Mouse (Mus musculus): ENCODE results near the gene Gm28539. TPM values are rescaled to one million over a fixed set of nuclear protein-coding genes. Genes with fewer than 3 reads are reported as not detected.

Gene Gm28539
- polyA plus RNA-seq, 1 experiment from 2014 or later = not detected

- WGBS = 94% methylated on average over 5 of the region's 5 CpGs
- Histone ChIP-seq H3K4me3 (ENCODE audit: low read depth, low read length) (no peak overlapping the region), H3K27me3 (replicated peaks; ENCODE audit: control insufficient read depth, insufficient read depth, low read length) (no peaks in the 10 kb centered on the region), H3K9me3 (ENCODE audit: control insufficient read depth, low read length) (no peaks in the 10 kb centered on the region), H3K27ac (ENCODE audit: low read depth) (no peak overlapping the region), H3K9ac (ENCODE audit: low read length) (no peak overlapping the region), H3K4me1 (replicated peaks; ENCODE audit: control insufficient read depth, insufficient read depth, low read length) (peaks cover 11% of the 10 kb centered on the region), H3K4me2 (ENCODE audit: low read length) (no peak overlapping the region), H3K36me3 (ENCODE audit: control insufficient read depth, insufficient read depth, low read length) (peaks cover 47% of the 10 kb centered on the region)
- no peak for DNase-seq (ENCODE audit: low spot score)
- ATAC-seq (replicated peaks; ENCODE audit: low FRiP score, low TSS enrichment, low read depth) = no peak
These were observed 27.4 kb upstream of the Gm28539 start for GRCm38 (mm10) chr16:18809001-18809400.

DNA sequence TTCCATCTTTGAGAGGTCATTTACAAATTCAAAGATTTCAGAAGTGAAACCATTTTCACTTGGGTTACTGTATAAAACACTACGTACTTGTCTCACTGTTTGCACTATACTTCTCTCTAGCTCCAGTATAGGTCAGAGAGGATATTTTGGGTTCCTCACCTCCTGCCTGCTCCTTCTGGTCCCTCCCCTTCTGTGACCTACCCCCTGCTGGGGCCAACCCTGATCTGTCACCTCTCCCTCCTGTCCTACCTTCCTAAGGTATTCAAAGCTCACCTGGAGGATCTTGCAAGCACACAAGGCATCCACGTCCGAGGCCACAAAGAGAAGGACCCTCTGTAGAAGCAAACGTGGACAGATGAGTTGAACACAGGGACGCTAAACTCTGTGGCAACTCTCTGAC is 25.4 kb upstream of the Gm28539 start:
- Histone ChIP-seq H3K4me1 (replicated peaks; ENCODE audit: control insufficient read depth, insufficient read depth, low read length) (peaks cover 11% of the 10 kb centered on the region), H3K9me3 (ENCODE audit: control insufficient read depth, low read length) (no peaks in the 10 kb centered on the region), H3K4me3 (ENCODE audit: low read depth, low read length) (peak overlapping the region; percentile 78), H3K36me3 (ENCODE audit: control insufficient read depth, insufficient read depth, low read length) (peaks cover 50% of the 10 kb centered on the region), H3K9ac (ENCODE audit: low read length) (peak overlapping the region; percentile 85), H3K4me2 (ENCODE audit: low read length) (peak overlapping the region; percentile 80), H3K27ac (ENCODE audit: low read depth) (peak overlapping the region; percentile 25; the same call in 1 of the 2 replicates), H3K27me3 (replicated peaks; ENCODE audit: control insufficient read depth, insufficient read depth, low read length) (no peaks in the 10 kb centered on the region)
- ATAC-seq (replicated peaks; ENCODE audit: low FRiP score, low TSS enrichment, low read depth) (peak; percentile 17), DNase-seq (ENCODE audit: low spot score) (peak; percentile 55)
- WGBS = 4% methylated on average over 5 of the region's 5 CpGs

DNA sequence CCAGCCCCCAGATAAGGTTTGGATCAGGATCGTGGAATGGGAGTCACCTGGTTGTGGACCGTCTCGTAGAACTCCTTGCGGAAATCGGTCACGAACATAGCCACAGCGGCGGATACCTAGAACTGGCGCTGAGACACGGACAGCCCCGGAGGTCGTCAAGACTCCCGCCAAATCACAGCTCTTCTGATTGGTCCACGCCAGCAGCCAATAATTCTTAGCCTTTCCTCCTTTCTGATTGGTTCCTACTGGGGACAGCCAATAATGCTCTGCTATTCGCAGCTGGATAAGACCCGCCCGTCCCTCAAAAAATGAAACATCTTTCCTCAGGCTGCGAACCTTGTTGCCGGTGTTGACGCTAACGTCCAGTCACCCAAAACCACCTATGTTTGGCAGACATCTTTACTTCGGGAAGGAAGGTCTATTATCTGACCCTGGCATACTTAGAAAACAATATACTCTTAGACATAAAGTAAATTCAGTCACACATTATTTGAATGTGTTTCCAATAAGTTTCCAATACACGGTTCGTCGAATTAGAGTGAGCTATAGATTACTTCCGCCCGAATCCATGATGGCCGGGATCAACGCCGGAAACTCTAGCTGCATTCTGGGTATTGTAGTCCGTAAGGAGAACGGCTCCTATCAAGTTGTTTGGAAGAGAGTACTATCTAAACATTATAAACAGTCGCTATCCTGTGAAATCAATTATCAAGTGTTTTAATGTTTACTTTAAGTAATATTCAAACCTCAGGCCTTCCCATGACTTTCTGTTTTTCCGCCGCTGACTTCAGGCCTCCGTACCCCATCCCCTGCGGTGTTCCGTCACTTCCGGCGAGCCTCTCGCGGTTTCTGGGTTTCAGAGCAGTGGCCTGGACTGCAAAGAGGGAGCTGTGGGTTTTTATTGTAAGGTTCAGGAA is 24.7 kb upstream of the Gm28539 start, which contains the start of the genes Ufd1 and Cdc45:
Ufd1 (plus strand) TSS at position 312 of the 917 bp plus-strand sequence.
Cdc45 (minus strand) TSS at position 520 of the 917 bp plus-strand sequence.
- H3K36me3 ChIP-seq (ENCODE audit: control insufficient read depth, insufficient read depth, low read length) = peaks cover 50% of the 10 kb centered on the region

GRCm38 (mm10) chr16:18812385-18812910 is 23.9 kb upstream of the Gm28539 start:
- H3K36me3 ChIP-seq (ENCODE audit: control insufficient read depth, insufficient read depth, low read length) = peaks cover 50% of the 10 kb centered on the region
- no peaks in the 10 kb centered on the region for H3K27me3 ChIP-seq (replicated peaks; ENCODE audit: control insufficient read depth, insufficient read depth, low read length)
- ATAC-seq (replicated peaks; ENCODE audit: low FRiP score, low TSS enrichment, low read depth) = peak; percentile 46; the same call in 1 of the 2 replicates
- peak; percentile 92 for DNase-seq (ENCODE audit: low spot score)
- H3K4me3 ChIP-seq (ENCODE audit: low read depth, low read length) = peak overlapping the region; percentile 78
- H3K9ac ChIP-seq (ENCODE audit: low read length) = peak overlapping the region; percentile 85
- WGBS = 1% methylated on average over 31 of the region's 31 CpGs
- H3K27ac ChIP-seq (ENCODE audit: low read depth) = peak overlapping the region; percentile 66; the same call in 1 of the 2 replicates
- peaks cover 11% of the 10 kb centered on the region for H3K4me1 ChIP-seq (replicated peaks; ENCODE audit: control insufficient read depth, insufficient read depth, low read length)
- H3K4me2 ChIP-seq (ENCODE audit: low read length) = peak overlapping the region; percentile 60
- H3K9me3 ChIP-seq (ENCODE audit: control insufficient read depth, low read length) = no peaks in the 10 kb centered on the region

More for the DNA sequence above, 24.7 kb upstream of the Gm28539 start, which contains the start of the genes Ufd1 and Cdc45:
- Histone ChIP-seq H3K4me1 (replicated peaks; ENCODE audit: control insufficient read depth, insufficient read depth, low read length) (peaks cover 11% of the 10 kb centered on the region), H3K9ac (ENCODE audit: low read length) (peak within 1 kb of the TSS; percentile 85), H3K4me2 (ENCODE audit: low read length) (peak within 1 kb of the TSS; percentile 80), H3K27me3 (replicated peaks; ENCODE audit: control insufficient read depth, insufficient read depth, low read length) (no peaks in the 10 kb centered on the region), H3K4me3 (ENCODE audit: low read depth, low read length) (peak within 1 kb of the TSS; percentile 78), H3K27ac (ENCODE audit: low read depth) (peak within 1 kb of the TSS; percentile 66; the same call in 1 of the 2 replicates), H3K9me3 (ENCODE audit: control insufficient read depth, low read length) (no peaks in the 10 kb centered on the region)
- WGBS = under 1% methylated on average over 42 of the region's 42 CpGs
- DNase-seq (ENCODE audit: low spot score) (peak; percentile 88), ATAC-seq (replicated peaks; ENCODE audit: low FRiP score, low TSS enrichment, low read depth) (peak; percentile 96)

- Histone ChIP-seq H3K9me3 (ENCODE audit: control insufficient read depth, low read length) (no peaks in the 10 kb centered on the region), H3K27me3 (replicated peaks; ENCODE audit: control insufficient read depth, insufficient read depth, low read length) (no peaks in the 10 kb centered on the region), H3K27ac (ENCODE audit: low read depth) (no peak overlapping the region), H3K4me1 (replicated peaks; ENCODE audit: control insufficient read depth, insufficient read depth, low read length) (no peaks in the 10 kb centered on the region), H3K36me3 (ENCODE audit: control insufficient read depth, insufficient read depth, low read length) (peaks cover 98% of the 10 kb centered on the region), H3K4me3 (ENCODE audit: low read depth, low read length) (no peak overlapping the region), H3K4me2 (ENCODE audit: low read length) (no peak overlapping the region), H3K9ac (ENCODE audit: low read length) (no peak overlapping the region)
- WGBS = 100% methylated on average over 1 of the region's 1 CpGs
- no peak for ATAC-seq (replicated peaks; ENCODE audit: low FRiP score, low TSS enrichment, low read depth)
- no peak for DNase-seq (ENCODE audit: low spot score)
These were observed 14.0 kb upstream of the Gm28539 start for GRCm38 (mm10) chr16:18822356-18822755.

GRCm38 (mm10) chr16:18822925-18823324 is 13.5 kb upstream of the Gm28539 start:
- WGBS = 86% methylated on average over 4 of the region's 4 CpGs
- no peak overlapping the region for H3K4me2 ChIP-seq (ENCODE audit: low read length)
- DNase-seq (ENCODE audit: low spot score) = no peak
- H3K9ac ChIP-seq (ENCODE audit: low read length) = no peak overlapping the region
- H3K27me3 ChIP-seq (replicated peaks; ENCODE audit: control insufficient read depth, insufficient read depth, low read length) = no peaks in the 10 kb centered on the region
- H3K4me3 ChIP-seq (ENCODE audit: low read depth, low read length) = no peak overlapping the region
- no peaks in the 10 kb centered on the region for H3K4me1 ChIP-seq (replicated peaks; ENCODE audit: control insufficient read depth, insufficient read depth, low read length)
- no peak for ATAC-seq (replicated peaks; ENCODE audit: low FRiP score, low TSS enrichment, low read depth)
- H3K9me3 ChIP-seq (ENCODE audit: control insufficient read depth, low read length) = no peaks in the 10 kb centered on the region
- peaks cover 98% of the 10 kb centered on the region for H3K36me3 ChIP-seq (ENCODE audit: control insufficient read depth, insufficient read depth, low read length)
- H3K27ac ChIP-seq (ENCODE audit: low read depth) = no peak overlapping the region

- Histone ChIP-seq H3K4me3 (ENCODE audit: low read depth, low read length) (no peak overlapping the region), H3K4me1 (replicated peaks; ENCODE audit: control insufficient read depth, insufficient read depth, low read length) (no peaks in the 10 kb centered on the region), H3K27me3 (replicated peaks; ENCODE audit: control insufficient read depth, insufficient read depth, low read length) (no peaks in the 10 kb centered on the region), H3K9me3 (ENCODE audit: control insufficient read depth, low read length) (no peaks in the 10 kb centered on the region), H3K36me3 (ENCODE audit: control insufficient read depth, insufficient read depth, low read length) (peaks cover 98% of the 10 kb centered on the region), H3K9ac (ENCODE audit: low read length) (no peak overlapping the region), H3K27ac (ENCODE audit: low read depth) (no peak overlapping the region), H3K4me2 (ENCODE audit: low read length) (no peak overlapping the region)
- ATAC-seq (replicated peaks; ENCODE audit: low FRiP score, low TSS enrichment, low read depth) (no peak), DNase-seq (ENCODE audit: low spot score) (no peak)
- 96% methylated on average over 3 of the region's 3 CpGs for WGBS
These were observed 7.8 kb upstream of the Gm28539 start for GRCm38 (mm10) chr16:18828630-18829029.

DNA sequence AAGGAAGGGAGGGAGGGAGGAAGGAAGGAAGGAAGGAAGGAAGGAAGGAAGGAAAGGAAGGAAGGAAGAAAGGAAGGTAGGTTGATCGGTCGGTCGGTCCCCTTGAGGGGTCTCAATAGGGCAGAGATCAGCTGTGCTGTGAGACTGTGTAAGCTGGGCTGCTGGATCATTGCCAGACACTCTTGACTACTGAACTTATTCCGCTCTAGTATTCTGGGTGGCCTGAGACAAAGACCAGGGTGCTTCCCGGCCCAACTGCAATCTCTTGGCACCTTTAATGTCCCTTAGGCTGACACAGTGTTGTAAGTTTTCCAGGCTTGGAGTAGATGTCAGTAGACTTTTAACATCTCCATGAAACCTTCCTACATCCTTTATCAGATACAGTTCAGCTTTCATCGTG is 7.3 kb upstream of the Gm28539 start:
- Histone ChIP-seq H3K27me3 (replicated peaks; ENCODE audit: control insufficient read depth, insufficient read depth, low read length) (no peaks in the 10 kb centered on the region), H3K4me2 (ENCODE audit: low read length) (no peak overlapping the region), H3K4me1 (replicated peaks; ENCODE audit: control insufficient read depth, insufficient read depth, low read length) (no peaks in the 10 kb centered on the region), H3K9ac (ENCODE audit: low read length) (no peak overlapping the region), H3K4me3 (ENCODE audit: low read depth, low read length) (no peak overlapping the region), H3K9me3 (ENCODE audit: control insufficient read depth, low read length) (no peaks in the 10 kb centered on the region), H3K36me3 (ENCODE audit: control insufficient read depth, insufficient read depth, low read length) (peaks cover 98% of the 10 kb centered on the region), H3K27ac (ENCODE audit: low read depth) (no peak overlapping the region)
- DNase-seq (ENCODE audit: low spot score) (no peak), ATAC-seq (replicated peaks; ENCODE audit: low FRiP score, low TSS enrichment, low read depth) (no peak)
- WGBS = 85% methylated on average over 6 of the region's 6 CpGs

All from intestine, embryonic 14.5 days (tissue).